Mouse (Mus musculus) limb, embryonic 14.5 days (tissue): ENCODE measurements around the gene Ablim1. TPM values are rescaled to one million over a fixed set of nuclear protein-coding genes. Genes with fewer than 3 reads are reported as not detected.

Experiments used
- ATAC-seq: fragments of 200-750 bp; cut with Nextera tagmentation; 2 replicates; pipeline ENCODE4 v1.8.0; 2017; ENCODE audit warnings: low read depth, moderate number of reproducible peaks, moderate TSS enrichment; ENCODE audit not compliant: low FRiP score
- DNase-seq: peaks from one replicate; pipeline ENCODE4 v3.0.0-alpha.2; 2015; ENCODE audit warnings: low spot score
- H3K27ac ChIP-seq: fragments of 300-500 bp; sonication (generic); replicated peaks from 2 replicates; pipeline ENCODE4 v1.5.1; 2014; ENCODE audit warnings: low read depth, mild to moderate bottlenecking, low read length, moderate library complexity, mixed read lengths
- H3K27me3 ChIP-seq: fragments of 300-500 bp; sonication (generic); 2 replicates; pipeline ENCODE4 v1.6.1; 2014; ENCODE audit warnings: low read length, mixed read lengths; ENCODE audit not compliant: control insufficient read depth, insufficient read depth
- H3K36me3 ChIP-seq: fragments of 300-500 bp; sonication (generic); 2 replicates; pipeline ENCODE4 v1.6.1; 2014; ENCODE audit warnings: mild to moderate bottlenecking, low read length, moderate library complexity, mixed read lengths; ENCODE audit not compliant: control insufficient read depth, insufficient read depth
- H3K4me1 ChIP-seq: fragments of 300-500 bp; sonication (generic); 2 replicates; pipeline ENCODE4 v1.6.1; 2014; ENCODE audit warnings: antibody characterized with exemption, low read length, mixed read lengths; ENCODE audit not compliant: control insufficient read depth, insufficient read depth
- H3K4me2 ChIP-seq: fragments of 300-500 bp; sonication (generic); replicated peaks from 2 replicates; pipeline ENCODE4 v1.6.1; 2014; ENCODE audit warnings: low read depth, mild to moderate bottlenecking, low read length, moderate library complexity; ENCODE audit not compliant: severe bottlenecking
- H3K4me3 ChIP-seq: fragments of 300-500 bp; sonication (generic); replicated peaks from 2 replicates; pipeline ENCODE4 v1.5.1; 2014; ENCODE audit warnings: low read length
- H3K9ac ChIP-seq: fragments of 300-500 bp; sonication (generic); 2 replicates; pipeline ENCODE4 v1.6.1; 2014; ENCODE audit warnings: mild to moderate bottlenecking, low read depth, low read length, moderate library complexity; ENCODE audit not compliant: severe bottlenecking
- H3K9me3 ChIP-seq: fragments of 300-500 bp; sonication (generic); 2 replicates; pipeline ENCODE4 v1.6.1; 2016; ENCODE audit warnings: low read length; ENCODE audit not compliant: control insufficient read depth
- POLR2A ChIP-seq: fragments of 200-500 bp; IDR thresholded peaks from 2 replicates; pipeline ENCODE4 v1.8.0; 2012; ENCODE audit warnings: inconsistent platforms, mild to moderate bottlenecking, moderate library complexity, borderline replicate concordance; ENCODE audit not compliant: insufficient read depth, insufficient read length; ENCODE audit errors: extremely low read depth
- WGBS: fragments of 180-500 bp; shearing (Covaris S2); extraction: QIAGEN DNeasy Blood & Tissue Kit; methylation state at CpG from one replicate; pipeline ENCODE4 v1.1.7; 2014; 5-methylcytosine and 5-hydroxymethylcytosine counted together
- polyA plus RNA-seq, 2 experiments: library from polyadenylated mRNA; depleted of rRNA in 1 of 2; stranded (reverse) in 1 of 2; unstranded in 1 of 2; fragments of >200 nt; fragmentation: Nextera tagmentation in 1 of 2; extraction: Ambion mirVana in 1 of 2; gene quantifications; 2 replicates each; pipeline versions ENCODE4 v1.2.1 to v1.2.3; 2012 to 2014

Ablim1 gene
- polyA plus RNA-seq, 2 experiments, result 30.6 to 76.9 TPM

GRCm38 (mm10) chr19:57150275-57150674 is 164.4 kb downstream of the Ablim1 start:
- Histone ChIP-seq H3K4me3 (no peak overlapping the region), H3K9ac (no peak overlapping the region), H3K36me3 (no peaks in the 10 kb centered on the region), H3K4me1 (peaks cover 32% of the 10 kb centered on the region), H3K9me3 (no peaks in the 10 kb centered on the region), H3K27ac (no peak overlapping the region), H3K4me2 (no peak overlapping the region), H3K27me3 (no peaks in the 10 kb centered on the region)
- no peak for TF ChIP-seq POLR2A
- WGBS, result 45% methylated on average over 1 of the region's 1 CpGs
- ATAC-seq (no peak), DNase-seq (peak; percentile 54)

GRCm38 (mm10) chr19:57147746-57148145 is 167.0 kb downstream of the Ablim1 start:
- no peak overlapping the region for H3K4me3 ChIP-seq
- peaks cover 28% of the 10 kb centered on the region for H3K4me1 ChIP-seq
- H3K36me3 ChIP-seq, result no peaks in the 10 kb centered on the region
- no peaks in the 10 kb centered on the region for H3K9me3 ChIP-seq
- H3K27ac ChIP-seq, result peak overlapping the region; percentile 40; the same call in 1 of the 2 replicates
- no peak for TF ChIP-seq POLR2A
- H3K27me3 ChIP-seq, result no peaks in the 10 kb centered on the region
- ATAC-seq, result no peak
- H3K9ac ChIP-seq, result no peak overlapping the region
- DNase-seq, result no peak
- WGBS, result 11% methylated on average over 6 of the region's 6 CpGs
- H3K4me2 ChIP-seq, result no peak overlapping the region

GRCm38 (mm10) chr19:57146936-57147335 is 167.8 kb downstream of the Ablim1 start:
- no peak overlapping the region for H3K4me3 ChIP-seq
- WGBS, result 53% methylated on average over 6 of the region's 6 CpGs
- H3K27ac ChIP-seq, result no peak overlapping the region
- H3K4me1 ChIP-seq, result peaks cover 20% of the 10 kb centered on the region
- ATAC-seq (no peak), DNase-seq (no peak)
- no peaks in the 10 kb centered on the region for H3K27me3 ChIP-seq
- no peak overlapping the region for H3K9ac ChIP-seq
- H3K36me3 ChIP-seq, result no peaks in the 10 kb centered on the region
- no peaks in the 10 kb centered on the region for H3K9me3 ChIP-seq
- no peak overlapping the region for H3K4me2 ChIP-seq
- TF ChIP-seq POLR2A, result no peak

GRCm38 (mm10) chr19:57143646-57144045 is 171.1 kb downstream of the Ablim1 start:
- H3K9ac ChIP-seq, result no peak overlapping the region
- no peaks in the 10 kb centered on the region for H3K9me3 ChIP-seq
- TF ChIP-seq POLR2A, result no peak
- no peaks in the 10 kb centered on the region for H3K36me3 ChIP-seq
- no peak overlapping the region for H3K4me3 ChIP-seq
- ATAC-seq (no peak), DNase-seq (no peak)
- no peak overlapping the region for H3K4me2 ChIP-seq
- peaks cover 33% of the 10 kb centered on the region for H3K4me1 ChIP-seq
- 75% methylated on average over 3 of the region's 3 CpGs for WGBS
- H3K27me3 ChIP-seq, result no peaks in the 10 kb centered on the region
- no peak overlapping the region for H3K27ac ChIP-seq

GRCm38 (mm10) chr19:57141756-57142461 is 172.8 kb downstream of the Ablim1 start:
- WGBS, result 73% methylated on average over 10 of the region's 10 CpGs

More at GRCm38 (mm10) chr19:57141756-57142461, 172.8 kb downstream of the Ablim1 start:
- ATAC-seq (no peak), DNase-seq (no peak)
- Histone ChIP-seq H3K4me1 (peaks cover 24% of the 10 kb centered on the region), H3K27me3 (no peaks in the 10 kb centered on the region), H3K9me3 (no peaks in the 10 kb centered on the region), H3K4me3 (no peak overlapping the region), H3K36me3 (no peaks in the 10 kb centered on the region), H3K4me2 (no peak overlapping the region), H3K27ac (no peak overlapping the region), H3K9ac (no peak overlapping the region)
- no peak for TF ChIP-seq POLR2A
